Mouse (Mus musculus): ENCODE measurements at regions not wholly inside any gene's neighbourhood (a gene's known extent, or its start where the extent isn't known, plus 50 kb on each side); places are given as distances from the start of the nearest gene placed in this dataset.

DNA sequence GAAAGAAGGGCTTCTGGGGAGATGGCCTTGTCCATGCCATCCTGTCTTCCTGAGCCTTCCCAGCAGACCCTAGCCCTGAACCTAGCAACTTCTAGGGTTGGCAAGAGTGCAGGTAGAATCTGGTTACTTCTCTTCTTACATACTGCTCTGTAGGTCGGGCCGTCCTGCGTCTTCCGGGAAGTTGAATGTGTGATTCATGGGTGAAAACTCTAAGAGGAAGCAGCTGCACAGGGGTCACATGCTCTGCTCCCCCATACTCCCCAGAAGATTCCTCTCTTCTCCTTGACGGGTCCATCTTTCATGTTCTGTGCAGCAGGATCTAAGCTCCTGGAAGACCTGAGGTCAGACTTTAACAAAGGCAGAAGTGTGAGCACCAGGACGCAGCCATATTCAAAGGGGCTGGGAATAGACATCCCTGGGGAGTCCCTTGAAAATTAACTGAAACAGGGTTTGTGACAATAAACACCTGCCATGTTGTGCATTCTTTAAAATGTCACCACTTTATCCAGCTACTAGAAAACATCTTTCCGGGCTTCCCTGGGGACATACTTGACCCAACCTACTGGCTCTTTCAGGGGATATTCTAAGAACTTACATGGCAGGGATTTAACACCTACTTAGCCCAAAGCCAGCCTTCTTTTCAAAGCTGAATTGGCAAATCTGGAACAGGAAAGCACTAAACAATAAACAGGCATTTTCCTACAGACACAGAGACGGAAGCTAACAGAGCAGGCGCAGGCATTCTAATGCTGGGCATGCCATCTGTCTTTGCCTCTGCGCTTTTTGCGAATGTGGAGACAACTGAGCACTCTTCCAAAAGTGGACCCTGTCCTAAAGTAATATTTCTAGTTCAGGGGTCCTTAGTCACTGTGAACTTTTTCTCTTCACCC is 105.5 kb upstream of the Pabpc6 start:
- TF ChIP-seq CTCF (IDR thresholded peaks at IDR 0.05; ENCODE audit: low read depth) (no peak), EP300 (IDR thresholded peaks at IDR 0.05; ENCODE audit: low read depth) (no peak)
